Mouse (Mus musculus): Measurements from ENCODE around the gene Rassf3. TPM values are rescaled to one million over a fixed set of nuclear protein-coding genes. Genes with fewer than 3 reads are reported as not detected.
A peak's percentile ranks its signal among the peaks of the same experiment; 100 is the strongest.

Rassf3 gene
- polyA plus RNA-seq, 1 experiment from 2014 or later: 13.5 TPM

DNA sequence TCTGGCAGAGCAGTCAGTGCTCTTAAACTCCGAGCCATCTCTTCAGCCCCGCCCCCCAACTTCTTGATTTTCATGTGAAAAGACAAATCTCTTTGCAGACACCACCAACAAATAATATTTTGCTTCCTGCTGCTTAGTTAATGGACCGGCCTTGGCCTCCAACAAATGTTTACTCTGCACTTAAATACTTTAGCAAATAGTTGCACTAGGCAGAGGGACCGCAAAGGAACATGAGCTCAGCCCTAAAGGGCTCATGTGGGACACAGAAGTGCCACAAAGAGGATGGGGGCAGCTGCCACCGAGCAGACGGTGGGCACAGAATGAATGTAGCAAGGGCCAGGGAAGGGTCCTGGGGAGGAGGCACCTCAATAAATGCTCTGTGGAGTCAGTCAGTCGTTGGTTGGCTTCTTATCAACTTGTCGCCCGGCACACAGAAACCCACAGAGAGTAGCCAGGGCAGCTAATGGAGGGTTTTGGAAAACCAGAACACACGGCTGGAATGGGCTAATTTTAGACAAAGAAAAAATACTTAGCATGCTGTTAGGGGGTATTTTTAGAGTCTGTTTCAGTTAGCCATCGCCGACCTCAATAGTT lies 44.0 kb downstream of the Rassf3 start:
- Histone ChIP-seq H3K4me1 (peaks cover 39% of the 10 kb centered on the region), H3K9me3 (no peaks in the 10 kb centered on the region), H3K4me2 (replicated peaks) (no peak overlapping the region), H3K27ac (no peak overlapping the region), H3K4me3 (no peak overlapping the region), H3K9ac (no peak overlapping the region), H3K36me3 (no peaks in the 10 kb centered on the region), H3K27me3 (replicated peaks) (no peaks in the 10 kb centered on the region)
- 64% methylated on average over 12 of the region's 12 CpGs for WGBS
- no peak for ATAC-seq (ENCODE audit: low FRiP score, low read depth)

DNA sequence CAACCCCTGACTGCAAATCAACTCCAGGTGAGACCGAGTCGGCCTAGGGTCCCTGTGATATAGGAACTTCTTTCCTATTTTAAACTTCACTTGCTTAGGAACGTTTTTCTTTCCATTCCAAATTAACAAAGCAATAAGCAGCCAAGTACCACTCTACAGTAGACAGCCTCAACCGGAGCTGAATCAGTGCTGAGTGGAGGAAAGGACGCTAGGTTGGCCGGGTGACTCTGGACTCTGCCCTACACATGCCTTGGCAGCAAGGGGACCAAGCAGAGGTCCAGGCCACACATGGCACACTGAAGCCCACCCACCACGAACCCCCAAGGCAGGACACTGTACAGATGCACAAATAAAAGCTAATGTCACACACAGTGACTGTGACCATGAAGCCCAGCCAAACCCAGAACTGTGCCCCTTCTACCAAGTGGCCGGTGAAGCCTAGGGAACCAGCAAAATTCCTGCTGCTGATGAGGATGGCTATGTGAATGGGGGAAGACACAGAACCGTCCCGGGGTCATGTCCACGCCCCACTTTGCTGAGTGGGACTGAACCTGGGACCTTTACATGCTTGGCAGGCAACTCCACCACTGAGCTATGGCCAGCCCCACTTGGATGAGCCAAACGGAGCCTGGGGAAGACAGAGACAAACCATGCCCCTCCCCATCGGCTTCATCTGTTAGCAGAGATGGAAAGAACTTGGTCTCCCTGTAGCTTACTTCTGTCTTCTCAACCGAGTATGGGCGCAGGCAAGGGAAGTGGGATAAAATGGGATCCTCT lies 45.2 kb downstream of the Rassf3 start:
- ATAC-seq (ENCODE audit: low FRiP score, low read depth): no peak
- H3K27ac ChIP-seq: no peak overlapping the region
- H3K9ac ChIP-seq: no peak overlapping the region
- H3K27me3 ChIP-seq (replicated peaks): no peaks in the 10 kb centered on the region
- no peak overlapping the region for H3K4me2 ChIP-seq (replicated peaks)
- H3K9me3 ChIP-seq: no peaks in the 10 kb centered on the region
- H3K4me1 ChIP-seq: peaks cover 34% of the 10 kb centered on the region
- no peak overlapping the region for H3K4me3 ChIP-seq
- H3K36me3 ChIP-seq: no peaks in the 10 kb centered on the region
- 82% methylated on average over 15 of the region's 15 CpGs for WGBS

DNA sequence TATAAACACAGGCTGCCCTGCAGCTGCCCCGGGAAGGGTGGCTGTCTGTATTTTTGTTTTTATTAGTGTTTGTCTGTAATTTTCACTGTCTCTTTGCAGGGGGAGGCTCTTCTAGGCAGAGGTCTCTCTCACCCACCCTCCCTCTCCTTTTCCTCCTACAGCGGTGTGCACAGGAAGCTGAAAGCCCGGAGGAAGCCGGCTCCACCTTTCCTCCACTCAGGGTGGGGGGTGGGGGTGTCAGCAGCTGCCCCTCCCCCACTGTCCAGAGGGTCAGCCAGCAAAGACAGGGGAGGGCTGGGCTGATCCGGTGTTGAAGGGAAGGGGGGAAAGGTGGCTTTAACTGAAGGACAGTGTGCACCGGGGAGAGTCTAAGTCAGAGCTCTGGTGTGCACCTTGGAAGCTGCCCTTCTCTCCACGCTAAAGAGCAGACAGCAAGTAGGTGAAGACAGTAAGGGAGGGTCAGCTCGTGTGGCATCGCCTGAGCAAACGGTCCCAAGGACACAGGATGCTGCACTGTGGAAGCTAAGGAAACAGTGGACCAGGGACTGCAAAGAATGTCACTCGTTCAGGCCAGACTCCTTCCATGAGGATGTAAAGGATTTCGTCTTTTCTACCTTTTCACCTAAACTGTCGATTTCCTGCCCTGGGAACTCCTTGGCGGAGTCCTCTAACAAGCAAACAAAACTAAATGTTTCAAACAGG lies 46.0 kb downstream of the Rassf3 start:
- H3K4me3 ChIP-seq: no peak overlapping the region
- WGBS: 40% methylated on average over 14 of the region's 14 CpGs
- H3K27me3 ChIP-seq (replicated peaks): no peaks in the 10 kb centered on the region
- no peaks in the 10 kb centered on the region for H3K36me3 ChIP-seq
- no peak for ATAC-seq (ENCODE audit: low FRiP score, low read depth)
- no peaks in the 10 kb centered on the region for H3K9me3 ChIP-seq
- H3K27ac ChIP-seq: no peak overlapping the region
- no peak overlapping the region for H3K9ac ChIP-seq
- H3K4me2 ChIP-seq (replicated peaks): peak overlapping the region; percentile 29; the same call in 1 of the 2 replicates
- peaks cover 30% of the 10 kb centered on the region for H3K4me1 ChIP-seq

DNA sequence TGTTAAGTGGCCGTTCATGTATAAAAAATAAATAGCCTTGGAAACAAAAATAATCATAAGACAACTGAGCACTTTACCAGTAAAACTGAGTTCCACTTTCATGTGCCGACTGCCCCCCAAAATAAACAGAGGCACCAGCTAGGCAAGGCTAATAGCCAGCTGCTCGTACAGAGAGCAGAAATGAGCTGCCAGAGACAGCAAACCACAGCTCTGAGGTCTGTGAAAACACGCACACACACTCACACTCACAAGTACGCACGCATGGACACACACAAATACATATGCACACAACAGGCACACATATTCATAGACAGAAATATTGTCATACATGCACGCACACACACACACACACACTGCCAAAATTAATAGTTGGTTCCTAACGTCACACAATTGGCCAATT lies 46.6 kb downstream of the Rassf3 start:
- H3K4me3 ChIP-seq: no peak overlapping the region
- WGBS: 61% methylated on average over 8 of the region's 8 CpGs
- H3K27me3 ChIP-seq (replicated peaks): no peaks in the 10 kb centered on the region
- H3K9ac ChIP-seq: no peak overlapping the region
- no peak overlapping the region for H3K27ac ChIP-seq
- H3K4me2 ChIP-seq (replicated peaks): 0 out of 2 replicates have a peak overlapping the region, but pooled peaks have one; percentile 29
- peaks cover 30% of the 10 kb centered on the region for H3K4me1 ChIP-seq
- no peaks in the 10 kb centered on the region for H3K9me3 ChIP-seq
- no peak for ATAC-seq (ENCODE audit: low FRiP score, low read depth)
- H3K36me3 ChIP-seq: no peaks in the 10 kb centered on the region

DNA sequence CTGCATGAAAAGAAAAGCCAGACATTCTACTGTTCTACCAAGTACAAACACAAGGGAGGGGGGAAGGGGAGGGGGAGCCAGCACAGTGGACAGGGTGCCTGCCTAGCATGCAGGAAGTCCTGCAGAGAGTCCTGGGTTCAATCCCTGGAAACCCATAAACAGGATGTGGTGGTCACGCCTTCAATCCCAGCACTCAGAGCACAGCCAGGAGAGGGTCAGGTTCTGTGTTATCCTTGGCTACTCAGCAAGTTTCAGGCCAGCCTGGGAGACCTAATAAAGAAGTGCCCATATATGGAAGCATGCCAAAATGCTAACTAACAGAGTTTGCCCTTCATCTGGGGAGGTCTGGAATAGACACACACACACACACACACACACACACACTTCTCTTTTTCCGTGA lies 47.1 kb downstream of the Rassf3 start:
- Histone ChIP-seq H3K36me3 (no peaks in the 10 kb centered on the region), H3K9me3 (no peaks in the 10 kb centered on the region), H3K27ac (no peak overlapping the region), H3K4me1 (peaks cover 32% of the 10 kb centered on the region), H3K27me3 (replicated peaks) (no peaks in the 10 kb centered on the region), H3K4me3 (no peak overlapping the region), H3K4me2 (replicated peaks) (no peak overlapping the region), H3K9ac (no peak overlapping the region)
- 0 out of 2 replicates have a peak, but pooled peaks have one; percentile 48 for ATAC-seq (ENCODE audit: low FRiP score, low read depth)
- WGBS: 41% methylated on average over 2 of the region's 2 CpGs

DNA sequence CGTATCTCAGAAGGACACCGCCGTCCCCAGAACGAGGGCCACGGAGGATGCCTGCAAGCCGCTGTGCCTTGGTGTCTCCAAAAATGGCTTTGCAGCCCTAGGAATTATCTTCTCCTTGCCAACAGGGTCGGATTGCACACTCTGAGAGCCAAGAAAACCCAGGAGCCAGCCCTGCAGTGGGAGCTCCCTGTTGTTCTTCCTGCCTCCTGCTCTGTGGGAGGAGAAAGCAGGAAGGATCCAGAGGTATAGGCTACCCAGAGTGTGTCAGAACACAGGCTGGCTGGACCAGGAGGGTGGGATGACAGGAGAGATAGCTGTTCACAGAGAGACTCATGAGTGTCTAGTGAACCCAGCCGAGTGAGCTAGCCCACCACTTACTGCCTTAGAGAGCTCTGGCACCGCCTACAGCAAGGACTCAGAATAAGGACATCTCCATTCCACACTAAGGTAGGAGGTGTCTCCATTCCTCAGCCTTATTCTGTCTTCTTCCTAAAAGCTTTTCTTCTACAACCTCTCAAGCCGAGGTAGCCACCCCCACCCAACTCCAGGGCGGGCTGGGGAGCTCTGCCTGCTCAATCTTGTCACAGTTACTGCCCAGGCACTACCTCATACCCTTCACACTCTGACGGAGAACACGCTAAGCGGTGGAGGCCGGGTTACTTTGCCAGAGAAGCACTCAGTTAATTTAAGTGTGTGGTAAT lies 48.0 kb downstream of the Rassf3 start:
- no peak overlapping the region for H3K4me3 ChIP-seq
- H3K27me3 ChIP-seq (replicated peaks): no peaks in the 10 kb centered on the region
- no peak overlapping the region for H3K27ac ChIP-seq
- H3K4me2 ChIP-seq (replicated peaks): no peak overlapping the region
- H3K9me3 ChIP-seq: no peaks in the 10 kb centered on the region
- WGBS: 86% methylated on average over 15 of the region's 15 CpGs
- H3K36me3 ChIP-seq: no peaks in the 10 kb centered on the region
- no peak for ATAC-seq (ENCODE audit: low FRiP score, low read depth)
- H3K4me1 ChIP-seq: peaks cover 39% of the 10 kb centered on the region
- no peak overlapping the region for H3K9ac ChIP-seq

DNA sequence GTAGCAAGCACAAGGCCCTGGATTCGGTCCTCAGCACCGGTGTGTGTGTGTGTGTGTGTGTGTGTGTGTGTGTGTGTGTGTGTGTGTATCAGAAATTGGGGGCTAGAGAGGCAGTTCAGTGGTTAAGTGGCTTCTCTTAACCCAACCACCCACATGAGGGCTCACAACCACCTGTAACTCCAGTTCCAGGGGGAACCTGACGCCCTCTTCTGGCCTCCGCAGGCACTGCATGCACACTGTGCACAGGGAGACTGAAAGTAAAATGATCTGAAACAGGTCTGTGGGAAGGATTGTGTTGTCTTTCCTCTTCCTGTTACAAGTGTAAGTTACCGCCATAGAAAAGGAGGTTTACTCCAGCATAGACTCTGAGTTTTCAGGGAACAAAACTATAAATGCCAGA lies 49.0 kb downstream of the Rassf3 start:
- Histone ChIP-seq H3K4me2 (replicated peaks) (no peak overlapping the region), H3K27ac (no peak overlapping the region), H3K9ac (no peak overlapping the region), H3K27me3 (replicated peaks) (no peaks in the 10 kb centered on the region), H3K9me3 (no peaks in the 10 kb centered on the region), H3K4me3 (no peak overlapping the region), H3K4me1 (peaks cover 34% of the 10 kb centered on the region), H3K36me3 (no peaks in the 10 kb centered on the region)
- 71% methylated on average over 5 of the region's 5 CpGs for WGBS
- no peak for ATAC-seq (ENCODE audit: low FRiP score, low read depth)

DNA sequence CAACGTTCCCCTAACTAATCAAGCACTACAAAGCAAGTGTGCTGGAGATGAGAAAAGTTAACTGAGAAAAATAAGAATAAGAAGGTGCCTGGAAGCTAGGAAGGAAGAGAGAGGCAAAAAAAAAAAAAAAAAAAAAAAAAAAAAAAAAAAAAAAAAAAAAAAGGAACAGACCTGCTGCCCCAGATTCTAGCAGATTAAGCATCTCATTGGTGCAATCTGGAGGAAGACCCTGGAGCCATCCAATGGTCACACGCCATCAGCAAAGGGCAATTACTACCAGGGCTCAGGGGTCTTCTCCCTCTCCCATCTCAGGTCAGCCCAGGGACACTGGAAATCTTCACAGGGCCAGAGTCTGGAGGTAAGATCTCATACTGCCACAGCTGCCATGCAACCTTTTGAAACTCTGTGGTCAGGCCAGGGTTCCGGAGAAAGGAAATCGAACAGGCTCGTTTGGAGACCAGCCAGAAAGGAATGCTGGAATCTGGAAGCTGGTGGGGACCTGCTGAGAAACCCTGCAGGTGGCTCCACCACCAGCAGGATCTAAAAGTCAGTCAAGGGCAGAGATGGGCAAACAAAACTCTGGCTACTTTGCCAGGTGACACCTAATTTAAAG lies 49.6 kb downstream of the Rassf3 start:
- no peak overlapping the region for H3K4me2 ChIP-seq (replicated peaks)
- H3K27me3 ChIP-seq (replicated peaks): no peaks in the 10 kb centered on the region
- peaks cover 35% of the 10 kb centered on the region for H3K4me1 ChIP-seq
- no peak overlapping the region for H3K9ac ChIP-seq
- no peak overlapping the region for H3K4me3 ChIP-seq
- no peaks in the 10 kb centered on the region for H3K9me3 ChIP-seq
- no peak for ATAC-seq (ENCODE audit: low FRiP score, low read depth)
- no peak overlapping the region for H3K27ac ChIP-seq
- WGBS: 45% methylated on average over 5 of the region's 5 CpGs
- no peaks in the 10 kb centered on the region for H3K36me3 ChIP-seq

DNA sequence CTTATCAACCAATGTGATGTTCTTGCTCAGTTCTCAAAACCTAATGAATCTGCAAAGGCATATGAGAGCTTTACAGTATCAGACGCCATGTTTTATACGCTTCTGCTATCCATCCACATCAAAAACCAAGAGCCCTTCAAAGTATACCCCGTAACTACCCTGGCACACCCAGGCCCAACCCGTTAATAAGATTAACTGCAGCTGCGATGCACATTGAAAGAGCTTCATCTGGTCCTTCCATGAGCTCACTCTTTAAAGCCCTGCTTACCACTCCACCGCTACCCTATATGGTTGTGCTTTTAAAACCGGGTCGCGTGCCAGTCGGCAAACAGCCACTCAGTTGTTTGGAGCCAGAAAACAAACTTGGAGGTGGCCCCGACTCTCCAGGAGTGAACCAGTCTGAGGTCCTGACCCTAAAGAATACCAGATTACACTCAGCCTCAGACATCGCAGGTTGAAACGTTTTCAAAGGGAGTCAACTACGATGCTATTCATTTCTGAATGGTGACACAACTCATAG lies 50.6 kb downstream of the Rassf3 start:
- 87% methylated on average over 14 of the region's 14 CpGs for WGBS

DNA sequence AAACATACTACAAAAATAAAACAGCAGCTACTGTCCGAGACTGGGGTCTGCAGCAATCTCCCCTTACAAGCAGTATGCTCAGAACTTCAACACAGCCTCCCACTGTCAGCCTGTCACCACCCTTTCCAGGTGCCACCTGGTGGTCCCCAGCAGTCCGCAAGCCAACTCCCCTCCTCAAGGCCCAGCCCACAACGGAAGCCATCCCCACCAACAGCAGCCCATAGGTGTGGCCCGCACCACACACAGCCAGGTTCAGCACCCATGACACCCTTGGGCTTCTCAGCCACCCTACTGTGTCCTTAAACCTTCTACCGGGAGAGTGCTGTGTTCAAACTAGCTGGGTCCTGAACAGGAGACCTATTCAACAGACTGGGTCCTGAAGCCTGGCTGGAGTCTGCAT lies 51.1 kb downstream of the Rassf3 start:
- H3K36me3 ChIP-seq: no peaks in the 10 kb centered on the region
- peaks cover 43% of the 10 kb centered on the region for H3K4me1 ChIP-seq
- no peak for ATAC-seq (ENCODE audit: low FRiP score, low read depth)
- H3K4me2 ChIP-seq (replicated peaks): no peak overlapping the region
- no peak overlapping the region for H3K9ac ChIP-seq
- H3K9me3 ChIP-seq: no peaks in the 10 kb centered on the region
- H3K27ac ChIP-seq: no peak overlapping the region
- H3K27me3 ChIP-seq (replicated peaks): no peaks in the 10 kb centered on the region
- no peak overlapping the region for H3K4me3 ChIP-seq
- 91% methylated on average over 5 of the region's 5 CpGs for WGBS

More for the DNA sequence above, 50.6 kb downstream of the Rassf3 start:
- no peak overlapping the region for H3K4me3 ChIP-seq
- H3K4me1 ChIP-seq: peaks cover 43% of the 10 kb centered on the region
- no peaks in the 10 kb centered on the region for H3K9me3 ChIP-seq
- H3K36me3 ChIP-seq: no peaks in the 10 kb centered on the region
- no peaks in the 10 kb centered on the region for H3K27me3 ChIP-seq (replicated peaks)
- ATAC-seq (ENCODE audit: low FRiP score, low read depth): no peak
- no peak overlapping the region for H3K4me2 ChIP-seq (replicated peaks)
- no peak overlapping the region for H3K27ac ChIP-seq
- no peak overlapping the region for H3K9ac ChIP-seq

DNA sequence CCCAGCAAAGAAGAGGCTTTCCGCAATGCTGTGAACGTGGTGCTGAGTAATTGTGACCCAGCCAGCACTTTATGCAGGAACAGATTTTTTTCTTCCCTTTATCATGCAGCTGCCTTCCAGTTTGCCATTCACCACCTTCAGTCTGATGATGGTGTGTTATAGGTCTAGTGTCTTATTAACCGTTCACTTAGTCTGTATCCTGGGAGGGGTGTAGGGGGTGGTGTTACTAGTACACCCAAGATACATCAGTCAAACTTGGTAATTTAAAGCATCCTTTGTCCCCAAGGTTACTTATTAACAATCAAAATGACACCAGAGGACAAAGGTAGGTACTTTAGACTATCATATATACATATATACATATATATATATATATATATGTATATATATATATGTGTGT lies 51.7 kb downstream of the Rassf3 start:
- H3K27ac ChIP-seq: no peak overlapping the region
- WGBS: 75% methylated on average over 3 of the region's 3 CpGs

More for the DNA sequence above, 51.7 kb downstream of the Rassf3 start:
- Histone ChIP-seq H3K4me2 (replicated peaks) (no peak overlapping the region), H3K4me1 (peaks cover 44% of the 10 kb centered on the region), H3K36me3 (no peaks in the 10 kb centered on the region), H3K27me3 (replicated peaks) (no peaks in the 10 kb centered on the region), H3K4me3 (no peak overlapping the region), H3K9me3 (no peaks in the 10 kb centered on the region), H3K9ac (no peak overlapping the region)
- ATAC-seq (ENCODE audit: low FRiP score, low read depth): no peak

Data from neural tube, embryonic 12.5 days (tissue).